Mouse (Mus musculus) liver, embryonic 14.5 days (tissue): ENCODE results near the gene Zfhx2. TPM values are rescaled to one million over a fixed set of nuclear protein-coding genes. Genes with fewer than 3 reads are reported as not detected.
A peak's percentile ranks its signal among the peaks of the same experiment; 100 is the strongest.

ENCODE experiments used
- ATAC-seq: fragments of 200-750 bp; cut with Nextera tagmentation; 2 replicates; pipeline ENCODE4 v1.8.0; 2017; ENCODE audit warnings: moderate number of reproducible peaks, mild to moderate bottlenecking, moderate library complexity; ENCODE audit not compliant: insufficient read depth
- DNase-seq, 3 experiments: peaks; one replicate each; pipeline ENCODE4 v3.0.0-alpha.2; 2012 to 2013; ENCODE audit warnings: low read depth in 3 of 3, low spot score in 3 of 3
- H3K27ac ChIP-seq: fragments of 300-500 bp; sonication (generic); 2 replicates; pipeline ENCODE4 v1.5.1; 2014; ENCODE audit warnings: moderate library complexity, mild to moderate bottlenecking, control low read depth, inconsistent platforms
- H3K27me3 ChIP-seq: fragments of 300-500 bp; sonication (generic); 2 replicates; pipeline ENCODE4 v1.6.1; 2014; ENCODE audit warnings: mild to moderate bottlenecking, low read length, moderate library complexity; ENCODE audit not compliant: control insufficient read depth, insufficient read depth
- H3K36me3 ChIP-seq: fragments of 300-500 bp; sonication (generic); replicated peaks from 2 replicates; pipeline ENCODE4 v1.6.1; 2014; ENCODE audit warnings: low read depth; ENCODE audit not compliant: control insufficient read depth, insufficient read depth
- H3K4me1 ChIP-seq, 2 experiments: fragments of 200-500 bp in 1 of 2; fragments of 300-500 bp in 1 of 2; sonication (generic) in 1 of 2; replicated peaks; 2 replicates each; pipeline ENCODE4 v1.6.1; 2012 to 2014; ENCODE audit warnings: antibody characterized with exemption in 1 of 2, inconsistent platforms in 1 of 2, low read length in 1 of 2; ENCODE audit not compliant: control insufficient read depth in 2 of 2, insufficient read depth in 2 of 2
- H3K4me2 ChIP-seq: fragments of 300-500 bp; sonication (generic); 2 replicates; pipeline ENCODE4 v1.6.1; 2014; ENCODE audit warnings: low read depth, mild to moderate bottlenecking, control low read depth, moderate library complexity
- H3K4me3 ChIP-seq, 2 experiments: fragments of 200-500 bp in 1 of 2; fragments of 300-500 bp in 1 of 2; sonication (generic) in 1 of 2; 2 replicates each; pipeline ENCODE4 v1.5.1; 2012 to 2014; ENCODE audit warnings: low read depth in 2 of 2, low read length in 2 of 2, mild to moderate bottlenecking in 2 of 2, control low read depth in 1 of 2, inconsistent platforms in 1 of 2, moderate library complexity in 1 of 2; ENCODE audit not compliant: insufficient read depth in 1 of 2
- H3K9ac ChIP-seq: fragments of 300-500 bp; sonication (generic); replicated peaks from 2 replicates; pipeline ENCODE4 v1.6.1; 2014; ENCODE audit warnings: mild to moderate bottlenecking, control low read depth, moderate library complexity
- H3K9me3 ChIP-seq: fragments of 300-500 bp; sonication (generic); 2 replicates; pipeline ENCODE4 v1.6.1; 2016; ENCODE audit warnings: low read length, mixed read lengths; ENCODE audit not compliant: control insufficient read depth
- CTCF ChIP-seq: IDR thresholded peaks from 2 replicates; pipeline ENCODE4 v1.5.1; 2016; ENCODE audit warnings: antibody characterized with exemption, low read depth, control low read depth
- EP300 ChIP-seq: IDR thresholded peaks from 2 replicates; pipeline ENCODE4 v1.6.1; 2016; ENCODE audit warnings: antibody characterized with exemption, low read depth
- WGBS: fragments of 180-500 bp; shearing (Covaris S2); extraction: QIAGEN DNeasy Blood & Tissue Kit; methylation state at CpG from one replicate; pipeline ENCODE4 v1.1.7; 2014; ENCODE audit not compliant: insufficient replicate concordance; 5-methylcytosine and 5-hydroxymethylcytosine counted together
- polyA plus RNA-seq, 2 experiments: library from polyadenylated mRNA; depleted of rRNA in 1 of 2; stranded (reverse) in 1 of 2; unstranded in 1 of 2; fragments of >200 nt; fragmentation: Nextera tagmentation in 1 of 2; extraction: Ambion mirVana in 1 of 2; gene quantifications; 2 replicates each; pipeline versions ENCODE4 v1.2.1 to v1.2.3; 2012 to 2014

The Zfhx2 gene
- polyA plus RNA-seq, 2 experiments = 0.29 to 0.61 TPM

GRCm38 (mm10) chr14:55115846-55116245 lies 23.7 kb upstream of the Zfhx2 start:
- ATAC-seq (no peak), DNase-seq (no peak)
- WGBS = 6% methylated on average over 8 of the region's 8 CpGs
- Histone ChIP-seq H3K27ac (no peak overlapping the region), H3K4me3 (no peak overlapping the region), H3K27me3 (peaks cover 51% of the 10 kb centered on the region), H3K4me1 (no peaks in the 10 kb centered on the region), H3K36me3 (no peaks in the 10 kb centered on the region), H3K9ac (no peak overlapping the region), H3K4me2 (no peak overlapping the region), H3K9me3 (no peaks in the 10 kb centered on the region)
- TF ChIP-seq CTCF (no peak), EP300 (no peak)

- peak overlapping the region; percentile 11 to 33; a peak in 3 of 4 replicates for H3K4me3 ChIP-seq
- H3K9me3 ChIP-seq = no peaks in the 10 kb centered on the region
- under 1% methylated on average over 74 of the region's 78 CpGs for WGBS
- no peak overlapping the region for H3K9ac ChIP-seq
- no peak for ATAC-seq
- peaks cover 58% of the 10 kb centered on the region for H3K27me3 ChIP-seq
- no peak overlapping the region for H3K27ac ChIP-seq
- H3K4me2 ChIP-seq = peak overlapping the region; percentile 46
- no peaks in the 10 kb centered on the region for H3K36me3 ChIP-seq
- TF ChIP-seq CTCF = peak; percentile 4; the same call in 1 of the 2 replicates
- no peak for TF ChIP-seq EP300
- no peaks in the 10 kb centered on the region for H3K4me1 ChIP-seq
- no peak for DNase-seq
Measured at GRCm38 (mm10) chr14:55114759-55115701, 22.9 kb upstream of the Zfhx2 start.

DNA sequence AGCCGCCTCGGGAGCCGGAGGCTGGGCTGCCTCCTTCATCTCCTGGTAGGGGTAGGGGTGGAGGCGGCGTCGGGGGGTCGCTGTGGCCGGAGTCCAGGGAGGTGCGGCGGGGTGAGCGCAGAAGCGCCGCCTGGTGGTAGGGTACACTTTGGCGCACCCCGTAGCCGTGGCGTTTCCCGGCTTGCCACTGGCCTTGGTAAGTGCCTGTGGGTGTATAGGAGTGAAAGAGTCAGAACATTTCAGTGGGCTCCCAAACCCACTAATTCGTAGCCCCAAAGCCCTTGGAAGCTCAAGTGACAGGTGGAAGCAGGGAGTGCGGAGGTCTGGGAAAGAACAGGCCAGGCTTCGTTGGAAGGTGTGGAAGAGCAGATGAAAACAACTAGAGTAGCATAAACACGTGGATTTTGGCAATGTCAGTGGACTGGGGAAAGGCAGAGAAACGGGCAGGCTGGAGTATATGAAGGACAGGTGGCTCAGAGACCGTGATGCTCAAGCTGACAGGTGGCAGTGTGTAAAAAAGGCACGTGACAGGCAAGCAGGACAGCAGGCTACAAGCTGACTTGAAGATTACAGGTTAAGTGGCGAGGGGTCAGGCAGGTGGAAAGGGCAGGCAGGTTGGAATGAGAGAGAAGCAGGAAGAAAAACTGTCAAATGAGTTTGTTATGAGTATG lies 22.0 kb upstream of the Zfhx2 start:
- peaks cover 64% of the 10 kb centered on the region for H3K27me3 ChIP-seq
- whole genome bisulfite sequencing = 7% methylated on average over 26 of the region's 26 CpGs
- DNase-seq (no peak), ATAC-seq (no peak)
- no peak overlapping the region for H3K4me2 ChIP-seq
- no peaks in the 10 kb centered on the region for H3K36me3 ChIP-seq
- no peak overlapping the region for H3K4me3 ChIP-seq
- no peak overlapping the region for H3K27ac ChIP-seq
- H3K4me1 ChIP-seq = no peaks in the 10 kb centered on the region
- H3K9ac ChIP-seq = no peak overlapping the region
- H3K9me3 ChIP-seq = no peaks in the 10 kb centered on the region
- TF ChIP-seq CTCF (peak; percentile 66), EP300 (no peak)

DNA sequence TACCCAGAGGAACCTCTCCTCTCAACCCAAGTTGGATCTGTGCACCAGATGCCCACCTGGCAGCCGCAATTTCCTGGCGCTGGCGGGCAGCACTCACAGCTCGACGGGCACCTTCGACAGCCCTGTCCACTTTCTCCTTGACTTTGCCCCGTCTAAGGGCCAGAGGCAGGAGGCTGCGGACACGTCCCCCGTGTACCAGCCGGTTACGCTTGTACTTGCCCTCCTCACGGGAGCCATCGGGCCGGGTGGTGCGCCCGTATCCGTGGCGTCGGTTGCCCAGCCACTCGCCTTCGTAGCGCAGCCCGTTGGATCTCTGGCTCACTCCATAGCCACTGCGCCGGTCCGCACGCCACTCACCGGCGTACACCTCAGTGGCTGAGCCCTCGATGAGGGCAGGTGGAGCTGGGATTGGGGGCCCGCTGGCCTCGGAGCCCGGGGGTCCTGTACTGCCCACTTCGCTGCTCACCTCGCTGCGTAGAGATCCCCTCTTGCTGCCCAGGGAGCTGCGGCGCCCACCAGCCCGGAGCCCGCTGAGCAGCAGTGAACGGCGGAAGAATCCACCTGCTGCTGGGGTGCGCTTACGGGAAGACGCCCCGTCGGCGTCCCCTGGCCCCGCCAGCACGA lies 21.3 kb upstream of the Zfhx2 start:
- no peak overlapping the region for H3K9ac ChIP-seq
- 59% methylated on average over 50 of the region's 51 CpGs for WGBS
- peaks cover 65% of the 10 kb centered on the region for H3K27me3 ChIP-seq
- H3K4me2 ChIP-seq = no peak overlapping the region
- H3K27ac ChIP-seq = no peak overlapping the region
- no peak overlapping the region for H3K4me3 ChIP-seq
- no peak for DNase-seq
- no peak for ATAC-seq
- no peaks in the 10 kb centered on the region for H3K4me1 ChIP-seq
- TF ChIP-seq CTCF (no peak), EP300 (no peak)
- no peaks in the 10 kb centered on the region for H3K9me3 ChIP-seq
- H3K36me3 ChIP-seq = no peaks in the 10 kb centered on the region

DNA sequence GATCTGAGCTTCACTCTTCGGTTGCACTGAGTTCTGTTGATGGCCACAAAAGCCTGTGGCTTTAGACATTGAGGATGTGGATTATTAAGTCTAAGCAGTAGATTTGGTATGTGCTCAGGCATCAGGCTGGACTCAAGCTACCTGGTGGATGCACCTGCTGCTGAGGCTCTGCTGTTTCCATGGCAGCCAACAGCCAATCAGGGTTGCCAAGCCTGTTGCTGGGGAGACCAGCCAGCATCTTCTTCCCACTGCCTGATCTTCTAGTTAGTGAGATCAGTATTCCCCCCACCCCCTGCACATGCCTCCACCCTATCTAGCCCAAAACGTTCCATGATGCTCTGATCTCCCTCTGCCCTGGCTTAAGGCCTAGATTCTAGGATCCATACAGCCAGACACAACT lies 19.6 kb upstream of the Zfhx2 start:
- Histone ChIP-seq H3K36me3 (no peaks in the 10 kb centered on the region), H3K4me3 (no peak overlapping the region), H3K27ac (no peak overlapping the region), H3K27me3 (peaks cover 56% of the 10 kb centered on the region), H3K9me3 (no peaks in the 10 kb centered on the region), H3K4me1 (peaks cover 2 to 3% of the 10 kb centered on the region in 2 experiments; a peak in 2 of 4 replicates), H3K4me2 (no peak overlapping the region), H3K9ac (no peak overlapping the region)
- no peak for DNase-seq
- TF ChIP-seq EP300 = no peak
- TF ChIP-seq CTCF = no peak
- no peak for ATAC-seq
- 44% methylated on average over 2 of the region's 2 CpGs for WGBS
